Mouse (Mus musculus) forebrain, postnatal 0 days (tissue): ENCODE results near the gene Senp3. TPM values are rescaled to one million over a fixed set of nuclear protein-coding genes. Genes with fewer than 3 reads are reported as not detected.

ENCODE experiments used
- ATAC-seq: fragments of 200-750 bp; cut with Nextera tagmentation; 2 replicates; pipeline ENCODE4 v1.8.0; 2017; ENCODE audit warnings: mild to moderate bottlenecking, moderate library complexity
- DNase-seq: peaks from one replicate; pipeline ENCODE4 v3.0.0-alpha.2; 2015
- H3K27ac ChIP-seq: fragments of 300-500 bp; sonication (generic); 2 replicates; pipeline ENCODE4 v1.5.1; 2014; ENCODE audit warnings: low read depth, mild to moderate bottlenecking, antibody characterized with exemption, low read length, moderate library complexity, mixed read lengths
- H3K27me3 ChIP-seq: fragments of 300-500 bp; sonication (generic); 2 replicates; pipeline ENCODE4 v1.6.1; 2014; ENCODE audit warnings: mild to moderate bottlenecking, low read length, mixed read lengths; ENCODE audit not compliant: insufficient read depth
- H3K36me3 ChIP-seq: fragments of 300-500 bp; sonication (generic); 2 replicates; pipeline ENCODE4 v1.6.1; 2014; ENCODE audit warnings: mild to moderate bottlenecking, moderate library complexity; ENCODE audit not compliant: insufficient read depth
- H3K4me1 ChIP-seq: fragments of 300-500 bp; sonication (generic); 2 replicates; pipeline ENCODE4 v1.6.1; 2014; ENCODE audit warnings: antibody characterized with exemption; ENCODE audit not compliant: insufficient read depth
- H3K4me2 ChIP-seq: fragments of 300-500 bp; sonication (generic); 2 replicates; pipeline ENCODE4 v1.6.1; 2014; ENCODE audit warnings: low read depth, mild to moderate bottlenecking, moderate library complexity
- H3K4me3 ChIP-seq: fragments of 300-500 bp; sonication (generic); 2 replicates; pipeline ENCODE4 v1.5.1; 2014; ENCODE audit warnings: low read depth, low read length, mixed read lengths
- H3K9ac ChIP-seq: fragments of 300-500 bp; sonication (generic); 2 replicates; pipeline ENCODE4 v1.6.1; 2014; ENCODE audit warnings: mild to moderate bottlenecking
- H3K9me3 ChIP-seq: fragments of 300-500 bp; sonication (generic); 2 replicates; pipeline ENCODE4 v1.6.1; 2016; ENCODE audit warnings: low read length
- CTCF ChIP-seq: sonication (generic); IDR thresholded peaks from 2 replicates; pipeline ENCODE4 v1.5.1; 2016; ENCODE audit warnings: antibody characterized with exemption, control low read depth, low read depth
- WGBS: fragments of 180-500 bp; shearing (Covaris S2); extraction: QIAGEN DNeasy Blood & Tissue Kit; methylation state at CpG from one replicate; pipeline ENCODE4 v1.1.7; 2014; 5-methylcytosine and 5-hydroxymethylcytosine counted together
- polyA plus RNA-seq: library from polyadenylated mRNA; unstranded; fragments of >200 nt; fragmentation: Nextera tagmentation; extraction: Ambion mirVana; gene quantifications from 2 replicates; pipeline ENCODE4 v1.2.1, GENCODE M21; 2015
- total RNA-seq: library from RNA; depleted of rRNA; stranded (reverse); fragments of >200 nt; gene quantifications from 2 replicates; pipeline ENCODE4 v1.2.3, GENCODE M21; 2014

Senp3 gene
- total and polyA plus RNA-seq, 2 experiments from 2014 or later = 77.6 to 82.4 TPM

DNA sequence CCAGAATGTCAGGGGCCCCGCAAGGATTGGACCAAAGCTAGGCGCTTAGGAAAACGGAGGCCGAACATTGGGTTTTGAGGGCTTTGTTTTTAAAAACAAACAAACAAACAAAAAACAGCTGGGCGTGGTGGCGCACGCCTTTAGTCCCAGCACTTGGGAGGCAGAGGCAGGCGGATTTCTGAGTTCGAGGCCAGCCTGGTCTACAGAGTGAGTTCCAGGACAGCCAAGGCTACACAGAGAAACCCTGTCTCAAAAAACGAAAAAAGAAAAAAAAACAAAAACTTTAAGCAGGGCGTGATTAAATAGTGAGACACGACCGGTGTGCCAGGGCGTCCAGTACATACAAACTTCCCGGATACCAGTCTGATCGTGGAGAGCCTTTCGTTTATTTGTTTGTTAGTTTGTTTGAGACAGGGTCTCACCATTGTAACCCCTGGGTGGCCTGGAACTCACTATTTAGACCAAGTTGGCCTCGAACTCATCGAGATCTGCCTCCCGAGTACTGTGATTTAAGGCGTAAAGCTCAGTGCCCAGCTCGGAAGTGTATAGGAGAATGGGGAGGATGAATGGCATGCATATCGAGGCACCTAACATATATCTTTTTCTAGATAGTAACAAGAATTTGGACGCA lies 440 bp upstream of the Senp3 start:
- no peak for ATAC-seq
- Histone ChIP-seq H3K4me1 (peaks cover 14% of the 10 kb centered on the region), H3K4me2 (peak overlapping the region; percentile 82), H3K27me3 (no peaks in the 10 kb centered on the region), H3K9me3 (no peaks in the 10 kb centered on the region), H3K27ac (peak overlapping the region; percentile 84), H3K36me3 (peaks cover 14% of the 10 kb centered on the region), H3K4me3 (peak overlapping the region; percentile 74), H3K9ac (peak overlapping the region; percentile 69)
- no peak for TF ChIP-seq CTCF
- DNase-seq = no peak
- 24% methylated on average over 24 of the region's 24 CpGs for WGBS

DNA sequence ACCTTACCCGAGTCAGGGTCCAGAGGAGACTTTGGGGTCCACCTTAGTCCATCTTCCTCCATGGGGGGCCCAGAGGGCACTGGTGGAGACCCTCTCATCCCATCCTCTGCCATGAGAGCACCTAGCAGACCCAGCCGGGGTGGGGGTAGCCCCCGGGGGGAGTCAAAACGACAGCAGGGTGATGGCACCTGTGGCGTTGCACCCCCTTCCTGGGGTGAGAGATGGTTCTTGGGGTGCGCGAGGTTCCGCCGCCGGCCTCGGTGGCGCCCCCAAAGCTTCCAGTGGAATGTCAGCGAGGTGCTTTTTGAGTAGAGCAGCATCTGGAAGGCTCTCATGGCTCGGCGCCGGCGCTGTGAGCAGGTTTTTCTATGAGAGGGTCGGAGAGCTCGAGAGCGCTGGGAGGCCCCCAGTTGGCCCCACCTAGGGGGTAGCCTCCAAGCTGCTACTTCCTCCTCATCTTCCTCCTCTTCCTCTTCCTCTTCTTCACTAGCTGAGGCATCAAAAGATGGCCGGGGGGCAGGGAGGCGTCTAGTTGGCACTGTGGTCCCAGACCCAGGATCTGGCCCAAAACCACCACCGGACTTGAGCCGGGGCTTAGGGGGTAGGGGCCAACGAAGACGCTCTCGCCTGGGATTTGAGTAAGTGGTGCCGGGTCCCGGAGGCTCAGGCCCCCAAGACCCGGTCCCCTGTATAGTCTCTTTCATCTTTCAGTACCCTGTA lies 1.6 kb downstream of the Senp3 start:
- peaks cover 29% of the 10 kb centered on the region for H3K36me3 ChIP-seq
- H3K4me1 ChIP-seq = peaks cover 14% of the 10 kb centered on the region
- 91% methylated on average over 30 of the region's 30 CpGs for WGBS

DNA sequence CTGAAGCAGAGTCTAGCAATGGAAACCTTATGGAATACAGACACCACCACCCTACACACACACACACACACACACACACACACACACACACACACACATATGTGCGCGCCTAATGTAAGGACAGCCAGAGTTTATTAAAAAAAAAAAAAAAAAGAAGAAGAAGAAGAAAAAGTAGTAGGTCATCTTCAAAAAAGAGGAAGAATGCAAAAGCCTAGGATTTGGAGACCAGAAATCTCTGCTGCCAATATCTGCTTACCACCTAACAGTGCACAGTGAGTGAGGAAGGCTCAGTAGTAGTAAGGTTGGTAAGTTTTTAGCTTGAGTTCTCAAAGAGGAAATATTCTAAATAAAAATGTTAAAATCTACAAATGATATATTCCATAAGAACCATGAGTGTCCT lies 2.7 kb downstream of the Senp3 start:
- Histone ChIP-seq H3K4me3 (no peak overlapping the region), H3K9me3 (no peaks in the 10 kb centered on the region), H3K36me3 (peaks cover 40% of the 10 kb centered on the region), H3K4me2 (no peak overlapping the region), H3K4me1 (peaks cover 14% of the 10 kb centered on the region), H3K9ac (no peak overlapping the region), H3K27me3 (no peaks in the 10 kb centered on the region), H3K27ac (no peak overlapping the region)
- WGBS = 91% methylated on average over 2 of the region's 2 CpGs
- ATAC-seq = no peak
- no peak for TF ChIP-seq CTCF
- no peak for DNase-seq

More for the DNA sequence above, 1.6 kb downstream of the Senp3 start:
- H3K4me2 ChIP-seq = peak overlapping the region; percentile 82
- ATAC-seq = no peak
- TF ChIP-seq CTCF = no peak
- peak overlapping the region; percentile 69; the same call in 1 of the 2 replicates for H3K9ac ChIP-seq
- H3K9me3 ChIP-seq = no peaks in the 10 kb centered on the region
- DNase-seq = no peak
- no peak overlapping the region for H3K27ac ChIP-seq
- 0 out of 2 replicates have a peak overlapping the region, but pooled peaks have one; percentile 74 for H3K4me3 ChIP-seq
- no peaks in the 10 kb centered on the region for H3K27me3 ChIP-seq

DNA sequence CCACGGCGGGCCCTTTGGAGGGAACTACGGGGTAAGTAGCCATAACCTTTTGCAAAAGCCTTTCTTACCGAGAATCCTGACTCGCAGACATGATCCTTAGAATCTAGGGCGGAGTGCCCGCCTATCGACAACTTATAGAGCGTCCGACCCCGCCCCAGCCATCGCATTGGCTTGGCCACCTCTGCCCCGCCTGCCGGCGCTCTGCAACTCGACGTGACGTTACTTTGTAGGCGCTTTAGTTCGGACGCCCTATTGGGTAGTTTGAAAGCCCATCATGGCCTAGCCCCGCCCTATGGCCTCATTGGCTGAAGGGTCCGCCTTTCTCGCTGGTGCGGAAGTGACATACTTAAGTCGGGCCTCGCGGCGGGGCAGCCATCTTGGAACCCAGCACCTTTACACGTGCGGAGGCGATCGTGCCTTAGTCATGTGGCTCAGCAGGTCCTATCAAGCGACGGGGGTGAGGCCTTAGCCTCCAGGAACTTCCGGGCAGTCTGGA lies 9.6 kb downstream of the Senp3 start, which contains the start of gene Eif4a1:
Gene Eif4a1, minus strand, starts transcription at position 213 of the 496 bp plus-strand sequence.
- H3K4me2 ChIP-seq = peak within 1 kb of the TSS; percentile 87
- H3K4me1 ChIP-seq = peaks cover 17% of the 10 kb centered on the region
- peaks cover 63% of the 10 kb centered on the region for H3K36me3 ChIP-seq
- peak within 1 kb of the TSS; percentile 98 for H3K27ac ChIP-seq
- no peaks in the 10 kb centered on the region for H3K9me3 ChIP-seq
- H3K4me3 ChIP-seq = peak within 1 kb of the TSS; percentile 100
- DNase-seq (peak; percentile 100), ATAC-seq (peak; percentile 94)
- no peak; the same call in 1 of the 2 replicates for TF ChIP-seq CTCF
- no peaks in the 10 kb centered on the region for H3K27me3 ChIP-seq
- under 1% methylated on average over 36 of the region's 36 CpGs for WGBS
- H3K9ac ChIP-seq = peak within 1 kb of the TSS; percentile 99

DNA sequence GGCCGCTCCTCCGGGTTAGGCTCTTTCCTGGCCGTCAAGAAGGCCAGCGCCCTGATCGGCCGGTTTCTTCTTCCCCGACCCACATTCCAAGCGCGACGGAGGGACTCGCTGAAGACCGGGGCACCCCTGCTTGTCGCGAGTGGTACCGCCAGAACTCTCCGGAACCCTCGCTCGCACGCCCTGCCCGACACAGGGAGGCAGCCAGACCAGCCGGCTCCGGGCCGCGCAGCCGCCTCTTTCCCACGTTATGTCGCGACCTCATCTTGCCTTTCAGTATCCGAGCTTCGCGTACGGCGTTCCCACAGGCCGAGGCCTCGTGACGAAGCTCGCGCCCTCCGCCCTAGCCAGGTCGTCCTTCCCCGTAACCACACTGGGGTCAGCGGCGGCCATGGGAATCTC lies 10.2 kb downstream of the Senp3 start:
- Histone ChIP-seq H3K9me3 (no peaks in the 10 kb centered on the region), H3K4me2 (peak overlapping the region; percentile 87), H3K27me3 (no peaks in the 10 kb centered on the region), H3K27ac (peak overlapping the region; percentile 98), H3K4me3 (peak overlapping the region; percentile 100), H3K36me3 (peaks cover 65% of the 10 kb centered on the region), H3K9ac (peak overlapping the region; percentile 99), H3K4me1 (peaks cover 17% of the 10 kb centered on the region)
- ATAC-seq = peak; percentile 3
- 2% methylated on average over 41 of the region's 43 CpGs for WGBS
- no peak for TF ChIP-seq CTCF
- no peak for DNase-seq

DNA sequence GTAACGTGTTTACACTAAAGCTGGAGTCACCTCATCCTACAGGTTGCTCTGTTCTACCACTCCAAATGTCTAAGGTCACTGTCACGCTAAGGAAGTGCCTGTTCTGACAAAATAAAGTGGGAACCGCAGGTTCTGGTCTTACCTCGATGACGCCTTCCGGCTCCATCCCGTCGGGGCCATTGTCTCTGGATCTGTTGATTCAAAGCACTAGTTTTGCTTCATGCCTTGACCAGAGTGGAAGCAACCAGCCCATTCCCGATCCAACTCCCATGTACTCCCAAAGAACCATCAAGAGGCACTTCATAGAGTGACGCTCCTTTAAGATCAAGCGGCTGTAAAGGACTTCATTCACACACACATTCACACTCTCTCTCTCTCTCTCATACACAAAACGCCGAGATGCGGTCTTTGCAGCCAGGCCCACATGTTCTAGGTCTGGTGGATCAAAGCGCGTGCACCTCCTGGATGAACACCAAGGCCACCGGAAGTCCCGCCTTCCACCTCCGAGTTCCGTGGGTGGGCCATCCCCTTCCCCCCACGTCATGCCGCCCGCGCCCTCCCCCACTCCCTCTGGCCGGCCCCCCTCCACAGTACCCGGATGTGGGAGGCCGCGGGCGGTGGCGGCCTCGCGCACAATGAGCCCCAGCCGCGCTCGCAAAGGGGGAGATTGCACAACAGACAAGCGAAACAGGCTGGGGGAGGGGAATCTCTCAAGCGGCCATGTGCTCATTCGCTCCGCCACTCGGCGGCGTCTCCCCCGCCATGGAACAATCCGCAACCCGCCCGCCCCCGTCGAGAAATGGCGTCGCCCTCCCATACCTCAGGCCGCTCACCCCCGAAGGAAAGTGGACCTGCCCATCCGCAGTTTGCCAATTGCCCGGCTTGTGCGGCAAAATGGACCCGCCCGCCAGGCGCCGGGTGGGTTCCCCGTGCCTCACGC lies 10.8 kb downstream of the Senp3 start:
- ATAC-seq = peak; percentile 79
- Histone ChIP-seq H3K4me2 (peak overlapping the region; percentile 87), H3K4me1 (peaks cover 17% of the 10 kb centered on the region), H3K27ac (peak overlapping the region; percentile 98), H3K9ac (peak overlapping the region; percentile 99), H3K36me3 (peaks cover 65% of the 10 kb centered on the region), H3K9me3 (no peaks in the 10 kb centered on the region), H3K4me3 (peak overlapping the region; percentile 100), H3K27me3 (no peaks in the 10 kb centered on the region)
- peak; percentile 98 for DNase-seq
- WGBS = 2% methylated on average over 60 of the region's 61 CpGs
- peak; percentile 36 for TF ChIP-seq CTCF
